Mouse (Mus musculus) myocyte (in vitro differentiated cells): ENCODE data around the gene Egln1. TPM values are rescaled to one million over a fixed set of nuclear protein-coding genes. Genes with fewer than 3 reads are reported as not detected.

Experiments used
- H3K27me3 ChIP-seq: one replicate; pipeline ENCODE4 v1.6.1; 2011; ENCODE audit not compliant: control insufficient read depth, insufficient read depth, insufficient read length
- H3K36me3 ChIP-seq: one replicate; pipeline ENCODE4 v1.6.1; 2011; ENCODE audit not compliant: control insufficient read depth, insufficient read depth
- H3K4me2 ChIP-seq: one replicate; pipeline ENCODE4 v1.6.1; 2011; ENCODE audit warnings: low read depth, control low read depth
- H3K4me3 ChIP-seq: one replicate; pipeline ENCODE4 v1.5.1; 2011; ENCODE audit warnings: mild to moderate bottlenecking, control low read depth, moderate library complexity
- H3K79me2 ChIP-seq: one replicate; pipeline ENCODE4 v1.6.1; 2011; ENCODE audit not compliant: control insufficient read depth, insufficient read depth
- H3ac ChIP-seq: one replicate; pipeline ENCODE4 v1.6.1; 2011; ENCODE audit not compliant: control insufficient read depth, insufficient read length
- CEBPB ChIP-seq: IDR thresholded peaks from 2 replicates; pipeline ENCODE4 v1.6.1; 2011; ENCODE audit warnings: mild to moderate bottlenecking, moderate library complexity; ENCODE audit not compliant: poor library complexity, insufficient read depth, severe bottlenecking
- E2F4 ChIP-seq: IDR thresholded peaks from one replicate; pipeline ENCODE4 v1.6.1; 2011; ENCODE audit warnings: mild to moderate bottlenecking, control low read depth, moderate library complexity; ENCODE audit not compliant: insufficient read depth
- MAX ChIP-seq: IDR thresholded peaks from one replicate; pipeline ENCODE4 v1.6.1; 2011; ENCODE audit warnings: low read depth, mild to moderate bottlenecking, control low read depth
- MYOD1 ChIP-seq, 3 experiments: IDR thresholded peaks; one replicate each; pipeline ENCODE4 v1.6.1; 2011; ENCODE audit warnings: control low read depth in 2 of 3, low read depth in 2 of 3, mild to moderate bottlenecking in 2 of 3, moderate library complexity in 1 of 3; ENCODE audit not compliant: insufficient read length in 2 of 3, control insufficient read depth in 1 of 3
- MYOG ChIP-seq, 3 experiments: IDR thresholded peaks; one replicate each; pipeline ENCODE4 v1.6.1; 2011; ENCODE audit warnings: control low read depth in 2 of 3, low read depth in 2 of 3, mild to moderate bottlenecking in 2 of 3; ENCODE audit not compliant: insufficient read length in 2 of 3, control insufficient read depth in 1 of 3, insufficient read depth in 1 of 3
- POLR2A ChIP-seq: IDR thresholded peaks from one replicate; pipeline ENCODE4 v1.6.1; 2011; ENCODE audit warnings: low read depth, mild to moderate bottlenecking, control low read depth, moderate library complexity; ENCODE audit not compliant: insufficient read length
- POLR2AphosphoS2 ChIP-seq: IDR thresholded peaks from one replicate; pipeline ENCODE4 v1.6.1; 2011; ENCODE audit warnings: low read depth, control low read depth; ENCODE audit not compliant: insufficient read length
- REST ChIP-seq: IDR thresholded peaks from one replicate; pipeline ENCODE4 v1.6.1; 2011; ENCODE audit warnings: mild to moderate bottlenecking, control low read depth, moderate library complexity; ENCODE audit not compliant: insufficient read depth, insufficient read length
- SRF ChIP-seq: IDR thresholded peaks from one replicate; pipeline ENCODE4 v1.6.1; 2011; ENCODE audit warnings: low read depth; ENCODE audit not compliant: control insufficient read depth, insufficient read length
- TCF12 ChIP-seq: IDR thresholded peaks from one replicate; pipeline ENCODE4 v1.6.1; 2011; ENCODE audit warnings: mild to moderate bottlenecking, control low read depth; ENCODE audit not compliant: poor library complexity, insufficient read depth, severe bottlenecking
- TCF3 ChIP-seq: IDR thresholded peaks from one replicate; pipeline ENCODE4 v1.6.1; 2011; ENCODE audit warnings: low read depth, control low read depth; ENCODE audit not compliant: insufficient read length
- USF1 ChIP-seq: IDR thresholded peaks from one replicate; pipeline ENCODE4 v1.6.1; 2011; ENCODE audit warnings: low read depth, mild to moderate bottlenecking, control low read depth, moderate library complexity
- polyA plus RNA-seq: library from polyadenylated mRNA; unstranded; fragments of >200 nt; fragmentation: generic; extraction: Trizol; gene quantifications from one replicate; pipeline ENCODE4 v1.2.1, GENCODE M21; 2012; ENCODE audit warnings: missing spikeins

Egln1 gene
- polyA plus RNA-seq, 1 experiment: 35.8 TPM

GRCm38 (mm10) chr8:124897386-124898250, 51.5 kb downstream of the Egln1 start, which contains the start of the genes Exoc8 and Sprtn:
Gene Exoc8, minus strand, starts transcription at chr8:124897705.
Gene Sprtn, plus strand, starts transcription at chr8:124897886.
- H3K79me2 ChIP-seq: peaks cover 45% of the 10 kb centered on the region
- peak within 1 kb of the TSS; percentile 92 for H3K4me2 ChIP-seq
- peak within 1 kb of the TSS; percentile 88 for H3ac ChIP-seq
- peak; percentile 93 for TF ChIP-seq POLR2A
- no peak for TF ChIP-seq MYOG (IDR thresholded peaks at IDR 0.05; ENCODE audit: control insufficient read depth in 1 of 3, insufficient read depth in 1 of 3, insufficient read length in 2 of 3, low read depth in 2 of 3)
- TF ChIP-seq POLR2AphosphoS2: peak; percentile 92
- no peak for TF ChIP-seq TCF12
- TF ChIP-seq MYOD1 (IDR thresholded peaks at IDR 0.05; ENCODE audit: control insufficient read depth in 1 of 3, insufficient read length in 2 of 3, low read depth in 2 of 3): peak in 1 of 3 experiments; percentile 32
- peak; percentile 17 for TF ChIP-seq SRF
- peak within 1 kb of the TSS; percentile 80 for H3K4me3 ChIP-seq
- no peaks in the 10 kb centered on the region for H3K27me3 ChIP-seq
- peaks cover 22% of the 10 kb centered on the region for H3K36me3 ChIP-seq

DNA sequence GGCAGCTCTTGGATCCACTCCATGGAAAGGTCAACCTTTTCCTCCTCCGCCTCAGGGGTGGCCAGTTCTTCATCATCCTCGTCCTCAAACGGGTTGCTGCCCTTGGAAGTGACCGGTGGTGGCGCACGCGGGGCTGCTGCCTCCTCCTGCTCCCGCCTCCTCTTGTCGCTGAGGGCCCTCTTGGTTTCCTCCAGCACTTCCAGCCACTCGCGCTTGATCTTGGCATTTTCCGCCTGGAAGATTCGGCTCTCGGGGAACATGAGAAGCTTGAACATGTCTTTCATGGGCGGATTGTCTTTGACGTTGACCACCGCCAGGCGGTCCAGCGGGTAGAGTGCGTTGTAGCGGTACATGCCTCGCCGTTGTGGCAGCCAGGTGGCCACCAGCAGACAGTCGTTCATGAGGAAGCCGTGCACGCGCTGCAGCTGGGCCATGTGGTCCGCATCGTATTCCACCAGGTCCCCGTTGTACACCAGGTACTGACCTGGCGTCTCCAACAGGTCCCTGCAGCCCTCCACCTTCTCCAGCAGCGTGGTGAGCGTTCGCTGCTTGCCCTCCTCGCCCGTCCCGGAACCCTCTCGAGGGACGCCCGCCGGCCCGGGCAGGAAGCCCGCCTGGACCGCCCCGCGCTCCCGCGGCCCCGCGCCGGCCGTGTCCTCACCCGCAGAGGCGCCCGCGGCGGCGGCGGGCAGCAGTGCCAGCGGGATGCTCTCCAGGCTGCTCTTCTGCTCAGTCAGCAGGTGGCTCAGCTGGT, 52.3 kb downstream of the Egln1 start:
- peak overlapping the region; percentile 88 for H3K4me2 ChIP-seq
- peaks cover 45% of the 10 kb centered on the region for H3K79me2 ChIP-seq
- peak overlapping the region; percentile 80 for H3K4me3 ChIP-seq
- peaks cover 18% of the 10 kb centered on the region for H3K36me3 ChIP-seq
- peak overlapping the region; percentile 88 for H3ac ChIP-seq
- H3K27me3 ChIP-seq: no peaks in the 10 kb centered on the region
- TF ChIP-seq TCF12 (no peak), MYOG (IDR thresholded peaks at IDR 0.05; ENCODE audit: control insufficient read depth in 1 of 3, insufficient read depth in 1 of 3, insufficient read length in 2 of 3, low read depth in 2 of 3) (peak in 1 of 3 experiments; percentile 45), POLR2AphosphoS2 (no peak), POLR2A (peak; percentile 20), MYOD1 (IDR thresholded peaks at IDR 0.05; ENCODE audit: control insufficient read depth in 1 of 3, insufficient read length in 2 of 3, low read depth in 2 of 3) (peak in 1 of 3 experiments; percentile 58), USF1 (no peak), TCF3 (no peak), REST (no peak), SRF (no peak)

GRCm38 (mm10) chr8:124896010-124896631, 53.0 kb downstream of the Egln1 start:
- peaks cover 45% of the 10 kb centered on the region for H3K79me2 ChIP-seq
- no peak for TF ChIP-seq E2F4
- no peak for TF ChIP-seq TCF12
- TF ChIP-seq MAX: no peak
- TF ChIP-seq TCF3: no peak
- no peak for TF ChIP-seq MYOG (IDR thresholded peaks at IDR 0.05; ENCODE audit: control insufficient read depth in 1 of 3, insufficient read depth in 1 of 3, insufficient read length in 2 of 3, low read depth in 2 of 3)
- TF ChIP-seq CEBPB: no peak
- no peak for TF ChIP-seq POLR2AphosphoS2
- no peak for TF ChIP-seq POLR2A
- TF ChIP-seq MYOD1 (IDR thresholded peaks at IDR 0.05; ENCODE audit: control insufficient read depth in 1 of 3, insufficient read length in 2 of 3, low read depth in 2 of 3): no peak
- TF ChIP-seq USF1: no peak
- TF ChIP-seq SRF: no peak
- no peak for TF ChIP-seq REST

GRCm38 (mm10) chr8:124892596-124892995, 56.5 kb downstream of the Egln1 start:
- no peak overlapping the region for H3ac ChIP-seq
- H3K79me2 ChIP-seq: peaks cover 20% of the 10 kb centered on the region
- peaks cover 21% of the 10 kb centered on the region for H3K36me3 ChIP-seq
- no peak overlapping the region for H3K4me3 ChIP-seq
- H3K4me2 ChIP-seq: no peak overlapping the region
- TF ChIP-seq REST (no peak), POLR2AphosphoS2 (no peak), TCF3 (no peak), E2F4 (no peak), CEBPB (no peak), USF1 (no peak), SRF (no peak), MYOG (IDR thresholded peaks at IDR 0.05; ENCODE audit: control insufficient read depth in 1 of 3, insufficient read depth in 1 of 3, insufficient read length in 2 of 3, low read depth in 2 of 3) (no peak), POLR2A (no peak), MYOD1 (IDR thresholded peaks at IDR 0.05; ENCODE audit: control insufficient read depth in 1 of 3, insufficient read length in 2 of 3, low read depth in 2 of 3) (no peak), TCF12 (no peak), MAX (no peak)
- H3K27me3 ChIP-seq: no peaks in the 10 kb centered on the region

More at GRCm38 (mm10) chr8:124896010-124896631, 53.0 kb downstream of the Egln1 start:
- Histone ChIP-seq H3K4me3 (peak overlapping the region; percentile 80), H3K36me3 (peaks cover 20% of the 10 kb centered on the region), H3ac (peak overlapping the region; percentile 88), H3K27me3 (no peaks in the 10 kb centered on the region), H3K4me2 (peak overlapping the region; percentile 88)
